Mouse (Mus musculus): ENCODE measurements around the gene Adamtsl4. TPM values are rescaled to one million over a fixed set of nuclear protein-coding genes. Genes with fewer than 3 reads are reported as not detected.

The Adamtsl4 gene
- polyA plus RNA-seq, 1 experiment from 2014 or later, result 1.3 TPM

DNA sequence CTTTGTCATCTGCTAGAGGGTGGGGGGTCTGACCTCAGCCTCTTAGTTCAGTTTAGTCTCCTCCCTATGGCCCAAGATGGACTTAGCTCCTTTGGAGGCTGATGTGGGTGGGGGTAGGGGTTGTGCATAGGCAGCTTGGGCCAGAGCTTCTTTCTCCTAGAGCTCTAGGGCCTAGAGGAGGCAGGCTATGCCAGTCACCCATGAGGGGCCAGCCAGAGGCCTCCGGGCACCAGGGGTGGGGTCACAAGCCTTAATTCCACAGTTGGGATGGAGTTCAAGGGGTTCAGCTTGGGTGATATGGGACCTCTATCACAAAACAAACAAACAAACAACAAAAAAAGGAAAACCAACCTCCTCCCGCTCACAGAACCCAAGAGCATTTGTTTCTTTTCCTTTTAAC, 2.0 kb downstream of the Adamtsl4 start:
- Histone ChIP-seq H3K36me3 (no peaks in the 10 kb centered on the region), H3K9ac (replicated peaks) (no peak overlapping the region), H3K27ac (replicated peaks) (no peak overlapping the region), H3K27me3 (replicated peaks) (no peaks in the 10 kb centered on the region), H3K4me3 (replicated peaks) (no peak overlapping the region), H3K4me1 (peaks cover 27% of the 10 kb centered on the region), H3K4me2 (no peak overlapping the region), H3K9me3 (replicated peaks) (no peaks in the 10 kb centered on the region)
- ATAC-seq (ENCODE audit: low FRiP score), result no peak
- 95% methylated on average over 2 of the region's 2 CpGs for WGBS

DNA sequence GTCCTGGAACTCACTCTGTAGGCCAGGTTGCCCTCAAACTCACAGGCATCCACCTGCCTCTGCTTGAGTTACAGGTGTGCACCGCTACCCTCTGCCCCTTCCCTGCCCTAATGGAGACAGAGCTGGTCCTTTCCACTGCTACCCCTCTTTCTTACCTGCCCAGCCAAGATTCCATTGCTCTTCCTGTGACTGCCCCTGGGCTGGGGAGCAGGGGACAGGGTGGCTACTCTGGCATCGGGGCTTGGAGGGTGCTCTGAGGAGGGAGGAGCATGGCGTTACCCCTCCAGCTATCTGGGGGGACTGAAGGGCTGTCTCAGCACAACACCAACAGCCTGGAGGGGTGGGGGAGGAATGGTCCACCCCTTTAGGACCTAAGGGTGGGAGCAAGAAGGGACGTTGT, 2.4 kb downstream of the Adamtsl4 start:
- peaks cover 27% of the 10 kb centered on the region for H3K4me1 ChIP-seq
- no peaks in the 10 kb centered on the region for H3K27me3 ChIP-seq (replicated peaks)
- no peak for ATAC-seq (ENCODE audit: low FRiP score)
- no peak overlapping the region for H3K4me2 ChIP-seq
- H3K27ac ChIP-seq (replicated peaks), result no peak overlapping the region
- no peaks in the 10 kb centered on the region for H3K9me3 ChIP-seq (replicated peaks)
- H3K36me3 ChIP-seq, result no peaks in the 10 kb centered on the region
- 90% methylated on average over 4 of the region's 4 CpGs for WGBS
- H3K9ac ChIP-seq (replicated peaks), result no peak overlapping the region
- no peak overlapping the region for H3K4me3 ChIP-seq (replicated peaks)

DNA sequence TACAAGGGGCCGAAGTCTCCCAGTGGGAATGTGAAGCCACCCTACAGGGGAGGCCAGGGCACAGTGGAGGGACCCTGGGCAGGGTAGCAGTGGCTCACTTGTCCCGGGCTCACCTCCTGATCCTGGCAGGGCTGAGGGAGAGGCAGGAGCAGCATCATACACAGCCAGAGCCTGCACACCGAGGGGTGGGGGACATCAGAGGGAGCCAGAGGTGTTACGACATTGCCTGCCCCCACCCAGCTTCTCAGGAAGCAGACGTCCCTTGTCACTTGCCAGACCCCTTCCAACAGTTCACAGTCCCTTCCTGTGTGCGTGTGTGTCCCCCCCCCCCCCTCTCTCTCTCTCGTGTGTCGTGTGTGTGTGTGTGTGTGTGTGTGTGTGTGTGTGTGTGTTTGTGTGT, 2.9 kb downstream of the Adamtsl4 start:
- H3K9ac ChIP-seq (replicated peaks), result no peak overlapping the region
- H3K9me3 ChIP-seq (replicated peaks), result no peaks in the 10 kb centered on the region
- 62% methylated on average over 7 of the region's 8 CpGs for WGBS
- H3K36me3 ChIP-seq, result no peaks in the 10 kb centered on the region
- peaks cover 27% of the 10 kb centered on the region for H3K4me1 ChIP-seq
- H3K4me3 ChIP-seq (replicated peaks), result no peak overlapping the region
- H3K27ac ChIP-seq (replicated peaks), result no peak overlapping the region
- no peak overlapping the region for H3K4me2 ChIP-seq
- no peaks in the 10 kb centered on the region for H3K27me3 ChIP-seq (replicated peaks)
- ATAC-seq (ENCODE audit: low FRiP score), result no peak

DNA sequence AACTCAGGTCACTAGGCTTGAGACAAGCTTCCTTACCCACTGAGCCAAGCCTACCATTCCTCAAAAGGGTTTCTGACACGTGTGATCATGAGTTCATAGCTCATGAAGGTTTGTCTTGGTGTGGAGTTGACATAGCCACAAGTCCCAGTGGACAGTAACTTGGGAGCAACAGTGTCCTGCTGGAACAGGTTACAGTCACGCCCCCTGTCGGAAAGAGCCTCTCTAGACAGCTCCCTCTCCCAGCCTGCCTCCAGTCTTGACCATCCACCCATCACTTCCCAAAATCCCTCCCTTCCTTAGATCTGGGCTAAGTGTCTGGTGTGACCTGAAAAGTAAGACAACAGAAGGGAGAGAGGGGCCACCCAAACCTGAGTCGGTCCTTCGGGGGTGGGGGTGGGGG, 4.8 kb downstream of the Adamtsl4 start:
- no peaks in the 10 kb centered on the region for H3K27me3 ChIP-seq (replicated peaks)
- peaks cover 21% of the 10 kb centered on the region for H3K4me1 ChIP-seq
- no peak for ATAC-seq (ENCODE audit: low FRiP score)
- H3K27ac ChIP-seq (replicated peaks), result no peak overlapping the region
- H3K9ac ChIP-seq (replicated peaks), result no peak overlapping the region
- no peaks in the 10 kb centered on the region for H3K9me3 ChIP-seq (replicated peaks)
- H3K4me3 ChIP-seq (replicated peaks), result no peak overlapping the region
- H3K4me2 ChIP-seq, result no peak overlapping the region
- WGBS, result 72% methylated on average over 5 of the region's 5 CpGs
- no peaks in the 10 kb centered on the region for H3K36me3 ChIP-seq

DNA sequence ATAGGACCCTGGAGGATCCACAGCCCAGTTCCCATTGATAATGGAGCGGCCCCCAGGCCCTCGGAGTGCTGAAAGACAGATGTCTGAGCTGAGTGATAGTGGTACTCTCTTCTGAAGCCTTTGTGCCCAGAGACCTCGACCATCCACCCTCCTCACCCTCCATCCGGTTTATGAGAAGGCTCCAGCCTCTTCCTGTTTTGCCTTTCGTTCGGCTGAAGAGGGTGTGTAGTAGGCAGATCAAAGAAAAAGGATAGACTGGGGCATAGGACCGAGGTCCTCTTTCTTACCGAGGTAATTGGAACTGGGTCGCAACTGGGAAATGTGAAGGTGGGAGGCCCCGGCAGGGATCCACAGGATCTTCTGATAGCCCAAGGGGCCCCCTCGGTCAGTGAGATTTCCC, 6.4 kb downstream of the Adamtsl4 start:
- no peaks in the 10 kb centered on the region for H3K27me3 ChIP-seq (replicated peaks)
- no peak overlapping the region for H3K9ac ChIP-seq (replicated peaks)
- H3K4me3 ChIP-seq (replicated peaks), result no peak overlapping the region
- WGBS, result 35% methylated on average over 11 of the region's 11 CpGs
- H3K27ac ChIP-seq (replicated peaks), result no peak overlapping the region
- ATAC-seq (ENCODE audit: low FRiP score), result no peak
- H3K36me3 ChIP-seq, result no peaks in the 10 kb centered on the region
- no peaks in the 10 kb centered on the region for H3K9me3 ChIP-seq (replicated peaks)
- peaks cover 12% of the 10 kb centered on the region for H3K4me1 ChIP-seq
- no peak overlapping the region for H3K4me2 ChIP-seq

DNA sequence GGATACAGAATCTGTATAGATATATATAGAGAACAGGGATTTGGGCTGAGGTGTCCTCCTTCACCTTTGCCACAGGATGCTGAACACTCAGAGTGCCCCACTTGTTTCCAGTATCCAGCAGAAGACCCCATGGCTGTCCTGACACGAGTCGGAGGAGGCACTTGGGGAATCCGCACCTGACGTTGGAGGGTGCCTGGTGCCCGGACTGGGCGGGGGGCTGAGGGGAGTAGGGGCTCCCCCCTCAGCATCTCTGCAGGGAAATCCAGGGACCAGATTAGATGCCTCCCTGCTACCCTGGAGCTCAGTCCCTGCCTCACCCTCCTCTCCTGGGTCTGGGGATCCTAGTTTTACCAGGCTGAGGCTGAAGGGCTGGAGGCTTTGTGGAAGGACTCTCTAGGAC, 7.0 kb downstream of the Adamtsl4 start:
- no peak for ATAC-seq (ENCODE audit: low FRiP score)
- H3K27ac ChIP-seq (replicated peaks), result no peak overlapping the region
- 82% methylated on average over 6 of the region's 6 CpGs for WGBS
- no peaks in the 10 kb centered on the region for H3K36me3 ChIP-seq
- H3K9ac ChIP-seq (replicated peaks), result no peak overlapping the region
- H3K4me3 ChIP-seq (replicated peaks), result no peak overlapping the region
- no peaks in the 10 kb centered on the region for H3K27me3 ChIP-seq (replicated peaks)
- H3K9me3 ChIP-seq (replicated peaks), result no peaks in the 10 kb centered on the region
- H3K4me2 ChIP-seq, result no peak overlapping the region
- H3K4me1 ChIP-seq, result peaks cover 18% of the 10 kb centered on the region

DNA sequence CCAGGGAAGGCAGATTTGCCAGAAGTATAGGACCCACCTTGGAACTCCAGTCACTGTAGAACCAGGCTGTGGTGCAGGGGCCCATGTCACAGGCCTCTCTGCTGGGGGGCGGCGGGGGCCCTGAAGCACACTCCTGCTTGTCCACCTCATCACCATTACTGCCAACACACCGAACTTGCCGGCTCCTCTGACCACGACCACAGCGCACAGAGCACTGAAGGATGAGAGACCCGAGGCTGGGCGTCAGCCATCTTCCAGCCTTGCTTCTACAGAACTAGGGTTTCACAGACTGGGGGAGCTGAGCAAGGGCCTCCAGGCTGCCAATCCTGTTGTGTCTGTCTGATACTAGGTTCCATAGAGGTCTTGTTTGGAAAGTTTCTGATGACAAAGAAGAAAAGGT, 8.2 kb downstream of the Adamtsl4 start:
- H3K9me3 ChIP-seq (replicated peaks), result no peaks in the 10 kb centered on the region
- H3K9ac ChIP-seq (replicated peaks), result no peak overlapping the region
- no peaks in the 10 kb centered on the region for H3K27me3 ChIP-seq (replicated peaks)
- 94% methylated on average over 8 of the region's 8 CpGs for WGBS
- H3K4me2 ChIP-seq, result no peak overlapping the region
- ATAC-seq (ENCODE audit: low FRiP score), result no peak
- peaks cover 28% of the 10 kb centered on the region for H3K4me1 ChIP-seq
- H3K27ac ChIP-seq (replicated peaks), result no peak overlapping the region
- H3K36me3 ChIP-seq, result no peaks in the 10 kb centered on the region
- H3K4me3 ChIP-seq (replicated peaks), result no peak overlapping the region

DNA sequence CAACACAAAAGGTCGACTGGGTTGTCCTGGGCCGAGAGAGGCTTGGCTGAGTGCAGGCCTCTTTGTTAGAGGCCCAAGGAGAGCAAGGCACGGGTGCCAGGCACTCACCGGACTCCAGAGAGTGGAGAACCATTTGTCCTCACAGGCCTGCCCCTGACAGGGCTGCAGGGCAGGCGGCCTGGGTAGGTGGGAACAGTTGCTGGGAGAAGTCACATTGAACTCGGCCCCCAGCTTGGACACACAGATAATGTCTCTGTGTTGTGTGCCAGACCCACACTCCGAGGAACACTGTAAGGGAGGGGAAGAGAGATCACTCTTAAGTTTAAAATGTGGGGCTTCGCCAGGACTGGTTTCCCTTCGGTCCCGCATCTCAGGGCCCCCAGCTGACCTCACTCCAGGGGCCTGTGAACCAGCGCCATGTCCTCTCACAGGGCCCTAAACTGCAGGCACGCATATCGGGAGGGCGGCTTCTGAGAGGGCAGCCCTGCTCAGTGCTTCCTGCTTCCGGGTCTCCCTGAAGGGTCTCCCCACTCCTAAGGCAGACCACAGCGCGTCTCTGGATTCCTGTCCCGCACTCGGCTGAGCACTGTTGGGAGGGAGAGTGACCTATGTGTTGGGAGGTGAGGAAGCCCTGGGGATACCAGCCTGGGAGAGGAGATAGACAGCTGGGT, 10.2 kb downstream of the Adamtsl4 start:
- 84% methylated on average over 19 of the region's 19 CpGs for WGBS

DNA sequence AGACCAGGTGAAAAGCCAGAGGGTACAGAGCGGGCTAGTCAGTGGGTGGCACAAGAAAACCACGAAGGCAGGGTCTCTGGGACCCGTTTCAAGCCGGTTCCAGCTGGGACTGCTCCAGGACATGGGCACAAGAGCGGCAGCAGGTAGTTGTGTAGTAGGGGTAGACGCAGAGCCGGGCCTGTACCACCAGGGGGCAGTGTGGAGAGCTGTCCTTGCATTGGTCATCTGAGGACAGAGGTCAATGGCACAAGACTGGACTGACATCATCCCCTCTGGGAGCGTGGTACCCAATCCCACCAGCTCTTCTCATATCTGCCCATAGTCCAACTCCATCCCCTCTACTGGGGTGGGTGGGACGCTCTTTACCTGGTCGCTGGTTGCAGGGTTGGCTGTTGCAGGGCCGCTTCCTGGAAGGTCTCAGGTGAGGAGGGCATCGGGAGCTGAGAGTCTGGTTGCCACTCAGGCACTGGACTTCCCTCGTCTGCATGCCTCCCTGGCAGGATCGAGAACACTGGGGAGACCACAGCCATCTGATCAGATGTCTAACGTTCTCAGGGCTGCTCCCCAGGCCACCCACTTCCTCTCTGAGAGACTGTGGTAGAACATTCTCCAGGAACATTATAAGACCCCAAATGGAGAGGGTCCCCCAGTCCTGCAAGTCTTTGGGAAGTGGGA, 10.8 kb downstream of the Adamtsl4 start:
- no peaks in the 10 kb centered on the region for H3K27me3 ChIP-seq (replicated peaks)
- peaks cover 54% of the 10 kb centered on the region for H3K4me1 ChIP-seq
- 61% methylated on average over 15 of the region's 15 CpGs for WGBS
- H3K9me3 ChIP-seq (replicated peaks), result no peaks in the 10 kb centered on the region
- 0 out of 2 replicates have a peak overlapping the region, but pooled peaks have one; percentile 79 for H3K27ac ChIP-seq (replicated peaks)
- no peaks in the 10 kb centered on the region for H3K36me3 ChIP-seq
- no peak for ATAC-seq (ENCODE audit: low FRiP score)
- H3K4me3 ChIP-seq (replicated peaks), result no peak overlapping the region
- no peak overlapping the region for H3K4me2 ChIP-seq
- H3K9ac ChIP-seq (replicated peaks), result no peak overlapping the region

More for the DNA sequence above, 10.2 kb downstream of the Adamtsl4 start:
- no peak for ATAC-seq (ENCODE audit: low FRiP score)
- Histone ChIP-seq H3K4me3 (replicated peaks) (no peak overlapping the region), H3K9me3 (replicated peaks) (no peaks in the 10 kb centered on the region), H3K27ac (replicated peaks) (no peak overlapping the region; the same call in 1 of the 2 replicates), H3K27me3 (replicated peaks) (no peaks in the 10 kb centered on the region), H3K36me3 (no peaks in the 10 kb centered on the region), H3K4me1 (peaks cover 48% of the 10 kb centered on the region), H3K4me2 (no peak overlapping the region), H3K9ac (replicated peaks) (no peak overlapping the region)

DNA sequence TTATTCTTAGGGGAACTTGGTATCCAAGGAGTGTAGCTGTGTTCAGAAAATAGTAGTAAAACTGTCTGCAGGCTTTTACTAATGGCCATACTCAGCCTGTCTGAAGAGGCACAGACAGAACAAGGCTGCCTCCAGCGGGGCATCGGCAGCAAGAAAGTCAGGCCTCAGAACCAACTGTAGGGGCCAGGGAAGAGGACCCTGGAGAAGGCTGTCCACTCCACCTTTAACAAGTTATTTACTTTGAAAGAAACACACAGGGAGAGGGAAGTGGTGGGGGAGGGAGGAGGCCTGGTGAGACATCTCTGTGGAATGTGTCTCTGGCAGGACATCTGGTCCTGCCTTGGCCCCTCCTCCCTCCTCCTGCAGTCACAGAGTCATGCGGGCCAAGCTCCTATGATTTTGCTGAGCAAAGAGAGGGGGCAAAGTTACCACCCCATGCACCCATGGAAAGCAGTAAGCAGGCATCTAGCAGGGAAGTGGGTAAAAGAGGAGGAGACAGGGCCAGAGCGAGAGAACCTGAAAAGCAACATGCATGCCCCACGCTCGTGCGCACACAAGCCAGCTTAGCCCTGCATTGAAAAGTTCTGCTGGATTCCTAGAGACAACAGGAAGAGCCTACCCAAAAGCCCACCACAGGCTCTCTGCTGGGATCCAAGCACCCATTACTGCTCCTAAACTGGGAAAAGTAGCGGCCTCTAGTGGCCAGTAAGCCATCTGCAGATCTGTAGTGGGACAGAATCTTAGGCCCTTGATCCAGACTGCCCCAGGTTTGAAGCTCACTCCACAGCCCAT, 12.2 kb downstream of the Adamtsl4 start:
- Histone ChIP-seq H3K27ac (replicated peaks) (peak overlapping the region; percentile 79), H3K36me3 (no peaks in the 10 kb centered on the region), H3K9me3 (replicated peaks) (no peaks in the 10 kb centered on the region), H3K4me3 (replicated peaks) (no peak overlapping the region), H3K4me1 (peaks cover 51% of the 10 kb centered on the region), H3K4me2 (peak overlapping the region; percentile 25), H3K27me3 (replicated peaks) (no peaks in the 10 kb centered on the region), H3K9ac (replicated peaks) (no peak overlapping the region)
- WGBS, result 24% methylated on average over 8 of the region's 8 CpGs
- ATAC-seq (ENCODE audit: low FRiP score), result peak; percentile 55

DNA sequence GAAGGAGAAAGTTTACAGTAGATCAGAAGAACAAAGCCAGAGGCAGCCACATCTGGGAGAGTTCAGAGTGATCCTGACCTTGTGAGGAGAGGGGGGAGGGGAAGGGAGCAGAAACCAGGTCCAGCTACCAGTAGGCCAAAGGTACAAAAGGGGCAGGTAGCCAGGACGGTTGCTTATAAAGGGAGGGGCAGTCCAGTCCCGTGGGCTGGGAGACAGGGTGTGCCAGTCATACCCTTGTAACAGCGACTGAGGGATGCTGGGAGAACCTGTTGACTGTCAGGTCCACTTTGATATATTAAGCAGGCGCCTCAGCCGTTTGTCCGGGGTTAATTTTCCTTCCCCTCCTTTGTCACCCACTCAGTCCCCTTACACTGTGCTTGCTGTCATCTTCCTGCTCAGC, 12.9 kb downstream of the Adamtsl4 start:
- H3K4me1 ChIP-seq, result peaks cover 51% of the 10 kb centered on the region
- H3K4me2 ChIP-seq, result peak overlapping the region; percentile 25
- H3K27me3 ChIP-seq (replicated peaks), result no peaks in the 10 kb centered on the region
- ATAC-seq (ENCODE audit: low FRiP score), result no peak
- no peaks in the 10 kb centered on the region for H3K36me3 ChIP-seq
- H3K4me3 ChIP-seq (replicated peaks), result no peak overlapping the region
- H3K27ac ChIP-seq (replicated peaks), result peak overlapping the region; percentile 79
- no peaks in the 10 kb centered on the region for H3K9me3 ChIP-seq (replicated peaks)
- no peak overlapping the region for H3K9ac ChIP-seq (replicated peaks)
- WGBS, result 14% methylated on average over 6 of the region's 6 CpGs

DNA sequence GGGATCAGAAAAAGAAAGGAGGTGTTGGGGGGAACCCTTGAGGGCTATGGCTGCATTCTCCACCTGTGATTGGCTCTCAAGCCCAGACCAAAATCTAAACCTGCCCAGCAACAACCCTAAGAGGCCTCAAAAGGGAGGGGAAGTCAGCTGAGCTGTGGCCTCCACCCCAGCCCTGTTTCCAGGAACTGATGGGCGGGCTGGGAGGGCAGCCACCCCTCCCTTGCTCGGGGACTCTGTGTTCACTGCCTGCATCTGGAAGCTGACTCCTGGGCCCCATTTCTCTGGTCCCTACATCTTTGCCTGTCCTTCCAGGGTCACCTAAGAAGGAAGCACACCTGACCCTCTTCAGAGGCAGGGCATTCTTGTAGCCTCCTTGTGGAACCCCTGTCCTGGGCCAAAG, 13.5 kb downstream of the Adamtsl4 start:
- Histone ChIP-seq H3K27me3 (replicated peaks) (no peaks in the 10 kb centered on the region), H3K4me1 (peaks cover 51% of the 10 kb centered on the region), H3K27ac (replicated peaks) (peak overlapping the region; percentile 79), H3K9me3 (replicated peaks) (no peaks in the 10 kb centered on the region), H3K4me2 (0 out of 2 replicates have a peak overlapping the region, but pooled peaks have one; percentile 25), H3K36me3 (no peaks in the 10 kb centered on the region), H3K9ac (replicated peaks) (no peak overlapping the region), H3K4me3 (replicated peaks) (no peak overlapping the region)
- WGBS, result 23% methylated on average over 2 of the region's 2 CpGs
- ATAC-seq (ENCODE audit: low FRiP score), result no peak
